Mouse (Mus musculus) MEL (cell line): ENCODE data around the gene St7.

Experiments used
- CHD1 ChIP-seq: IDR thresholded peaks from 2 replicates; pipeline ENCODE4 v1.6.1; 2012; ENCODE audit warnings: low read depth, mild to moderate bottlenecking, inconsistent platforms, low read length, improper control_type of control experiment
- CHD2 ChIP-seq: IDR thresholded peaks from 2 replicates; pipeline ENCODE4 v1.6.1; 2011; ENCODE audit warnings: low read length, improper control_type of control experiment
- CTCF ChIP-seq, 3 experiments: IDR thresholded peaks in 2 of 3; conservative IDR thresholded peaks in 1 of 3; 2 replicates each; pipeline ENCODE4 v1.5.1; 2011 to 2012; ENCODE audit warnings: low read length in 3 of 3, low read depth in 2 of 3, mild to moderate bottlenecking in 2 of 3, improper control_type of control experiment in 1 of 3, inconsistent platforms in 1 of 3, mixed read lengths in 1 of 3, moderate library complexity in 1 of 3; ENCODE audit not compliant: control insufficient read depth in 1 of 3, insufficient read depth in 1 of 3, poor library complexity in 1 of 3, severe bottlenecking in 1 of 3
- GATA1 ChIP-seq: IDR thresholded peaks from 2 replicates; pipeline ENCODE4 v1.6.1; 2011; ENCODE audit warnings: low read depth, low read length, improper control_type of control experiment
- JUND ChIP-seq: IDR thresholded peaks from 2 replicates; pipeline ENCODE4 v1.6.1; 2011; ENCODE audit warnings: low read depth, mild to moderate bottlenecking, improper control_type of control experiment, low read length
- MAX ChIP-seq: IDR thresholded peaks from 2 replicates; pipeline ENCODE4 v1.6.1; 2011; ENCODE audit warnings: low read length, improper control_type of control experiment
- MYC ChIP-seq: IDR thresholded peaks from 2 replicates; pipeline ENCODE4 v1.6.1; 2011; ENCODE audit warnings: low read depth, mild to moderate bottlenecking, low read length, improper control_type of control experiment, moderate library complexity
- POLR2A ChIP-seq, 2 experiments: IDR thresholded peaks; 2 replicates each; pipeline ENCODE4 v1.6.1; 2011 to 2012; ENCODE audit warnings: low read length in 2 of 2, mild to moderate bottlenecking in 2 of 2, control low read depth in 1 of 2, improper control_type of control experiment in 1 of 2, low read depth in 1 of 2, moderate library complexity in 1 of 2; ENCODE audit not compliant: control insufficient read depth in 1 of 2, insufficient read depth in 1 of 2, poor library complexity in 1 of 2
- UBTF ChIP-seq: IDR thresholded peaks from 2 replicates; pipeline ENCODE4 v1.6.1; 2012; ENCODE audit warnings: low read depth, mild to moderate bottlenecking, inconsistent platforms, low read length, improper control_type of control experiment, moderate library complexity, borderline replicate concordance; ENCODE audit not compliant: insufficient read depth
- ZC3H11A ChIP-seq: IDR thresholded peaks from 2 replicates; pipeline ENCODE4 v1.6.1; 2012; ENCODE audit warnings: low read depth, mild to moderate bottlenecking, inconsistent platforms, low read length, improper control_type of control experiment
- ZKSCAN1 ChIP-seq: IDR thresholded peaks from 2 replicates; pipeline ENCODE4 v1.6.1; 2012; ENCODE audit warnings: low read depth, mild to moderate bottlenecking, inconsistent platforms, low read length, improper control_type of control experiment, moderate library complexity
- ZNF384 ChIP-seq: IDR thresholded peaks from 2 replicates; pipeline ENCODE4 v1.6.1; 2012; ENCODE audit warnings: low read depth, mild to moderate bottlenecking, inconsistent platforms, low read length, improper control_type of control experiment

GRCm38 (mm10) chr6:17931187-17931586 lies 238.5 kb downstream of the St7 start:
- TF ChIP-seq ZKSCAN1 = no peak
- TF ChIP-seq ZC3H11A = no peak
- no peak for TF ChIP-seq POLR2A (IDR thresholded peaks at IDR 0.05; ENCODE audit: control insufficient read depth in 1 of 2, insufficient read depth in 1 of 2, low read depth in 1 of 2, low read length in 2 of 2, poor library complexity in 1 of 2)
- no peak for TF ChIP-seq UBTF
- no peak for TF ChIP-seq JUND
- no peak for TF ChIP-seq MAX
- TF ChIP-seq CHD1 = no peak
- TF ChIP-seq CTCF (IDR thresholded peaks at IDR 0.05 in 2 of 3, conservative IDR thresholded peaks at IDR 0.05 in 1 of 3; ENCODE audit: control insufficient read depth in 1 of 3, insufficient read depth in 1 of 3, low read depth in 2 of 3, low read length in 3 of 3, poor library complexity in 1 of 3, severe bottlenecking in 1 of 3) = no peak
- no peak for TF ChIP-seq MYC
- no peak for TF ChIP-seq ZNF384
- no peak for TF ChIP-seq GATA1
- TF ChIP-seq CHD2 = no peak
